Mouse (Mus musculus) embryonic facial prominence, embryonic 12.5 days (tissue): Measurements from ENCODE around the gene Eml2. TPM values are rescaled to one million over a fixed set of nuclear protein-coding genes. Genes with fewer than 3 reads are reported as not detected.
A peak's percentile ranks its signal among the peaks of the same experiment; 100 is the strongest.

ENCODE experiments used
- ATAC-seq: fragments of 200-750 bp; cut with Nextera tagmentation; 2 replicates; pipeline ENCODE4 v1.8.0; 2017; ENCODE audit not compliant: insufficient number of reproducible peaks, insufficient read depth, low FRiP score, low TSS enrichment
- H3K27ac ChIP-seq: fragments of 300-500 bp; sonication (generic); 2 replicates; pipeline ENCODE4 v1.5.1; 2016; ENCODE audit warnings: mild to moderate bottlenecking
- H3K27me3 ChIP-seq: fragments of 300-500 bp; sonication (generic); 2 replicates; pipeline ENCODE4 v1.6.1; 2016; ENCODE audit warnings: mild to moderate bottlenecking, moderate library complexity
- H3K36me3 ChIP-seq: fragments of 300-500 bp; sonication (generic); 2 replicates; pipeline ENCODE4 v1.6.1; 2016; ENCODE audit warnings: mild to moderate bottlenecking
- H3K4me1 ChIP-seq: fragments of 300-500 bp; sonication (generic); 2 replicates; pipeline ENCODE4 v1.6.1; 2016
- H3K4me2 ChIP-seq: fragments of 300-500 bp; sonication (generic); replicated peaks from 2 replicates; pipeline ENCODE4 v1.6.1; 2016; ENCODE audit warnings: mild to moderate bottlenecking, moderate library complexity
- H3K4me3 ChIP-seq: fragments of 300-500 bp; sonication (generic); 2 replicates; pipeline ENCODE4 v1.5.1; 2016; ENCODE audit warnings: mild to moderate bottlenecking
- H3K9ac ChIP-seq: fragments of 300-500 bp; sonication (generic); 2 replicates; pipeline ENCODE4 v1.6.1; 2016; ENCODE audit warnings: mild to moderate bottlenecking, moderate library complexity
- H3K9me3 ChIP-seq: fragments of 300-500 bp; sonication (generic); 2 replicates; pipeline ENCODE4 v1.6.1; 2016; ENCODE audit warnings: mild to moderate bottlenecking, moderate library complexity
- WGBS: fragments of 180-500 bp; shearing (Covaris S2); methylation state at CpG from one replicate; pipeline ENCODE4 v1.1.7; 2016; 5-methylcytosine and 5-hydroxymethylcytosine counted together
- polyA plus RNA-seq: library from polyadenylated mRNA; unstranded; fragments of >200 nt; fragmentation: Nextera tagmentation; extraction: Ambion mirVana; gene quantifications from 2 replicates; pipeline ENCODE4 v1.2.1, GENCODE M21; 2016

The Eml2 gene
- polyA plus RNA-seq, 1 experiment from 2014 or later: 4.9 TPM

DNA sequence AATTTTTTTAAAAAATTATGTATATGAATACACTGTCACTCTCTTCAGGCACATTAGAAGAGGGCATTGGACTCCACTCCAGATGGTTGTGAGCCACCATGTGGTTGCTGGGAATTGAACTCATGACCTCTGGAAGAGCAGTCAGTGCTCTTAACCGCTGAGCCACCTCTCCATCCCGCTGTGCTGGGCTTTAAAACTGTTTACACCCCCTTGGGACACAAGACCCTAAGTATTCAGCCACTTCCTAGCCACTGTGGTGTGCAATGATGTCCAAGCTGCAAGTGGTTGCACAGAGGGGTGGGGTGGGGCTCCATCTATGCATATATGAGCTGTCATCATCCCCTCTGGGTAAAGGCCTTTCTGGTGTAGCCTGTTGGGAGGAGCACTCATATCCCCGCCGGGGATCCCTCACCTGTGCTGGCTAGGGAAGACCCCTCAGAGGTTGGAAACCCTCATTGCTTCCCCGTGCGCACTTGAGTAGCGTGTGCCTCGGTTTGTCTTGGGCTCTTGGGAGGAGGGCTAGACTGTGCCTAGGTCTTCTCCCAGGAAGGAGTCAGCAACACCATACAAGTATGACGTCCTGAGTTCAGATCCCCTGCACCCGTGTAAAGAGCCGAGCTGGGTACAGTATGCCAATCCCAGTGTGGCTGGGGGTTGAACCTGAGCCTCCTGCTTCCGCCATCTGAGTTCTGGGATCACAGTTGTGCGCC, 32.1 kb downstream of the Eml2 start:
- WGBS: 80% methylated on average over 13 of the region's 13 CpGs

GRCm38 (mm10) chr7:19208944-19209472, 32.8 kb downstream of the Eml2 start:
- Histone ChIP-seq H3K27me3 (peaks cover 25% of the 10 kb centered on the region), H3K9ac (no peak overlapping the region), H3K9me3 (no peaks in the 10 kb centered on the region), H3K4me2 (no peak overlapping the region), H3K4me1 (peaks cover 11% of the 10 kb centered on the region; the same call in 1 of the 2 replicates), H3K27ac (no peak overlapping the region), H3K4me3 (no peak overlapping the region), H3K36me3 (peaks cover 11% of the 10 kb centered on the region)
- WGBS: 50% methylated on average over 7 of the region's 7 CpGs
- ATAC-seq: no peak

More for the DNA sequence above, 32.1 kb downstream of the Eml2 start:
- no peak overlapping the region for H3K9ac ChIP-seq
- no peak overlapping the region for H3K27ac ChIP-seq
- H3K36me3 ChIP-seq: peaks cover 15% of the 10 kb centered on the region
- no peak overlapping the region for H3K4me3 ChIP-seq
- H3K4me2 ChIP-seq: no peak overlapping the region
- H3K27me3 ChIP-seq: peaks cover 19% of the 10 kb centered on the region; the same call in 1 of the 2 replicates
- H3K9me3 ChIP-seq: no peaks in the 10 kb centered on the region
- no peak for ATAC-seq
- peaks cover 11% of the 10 kb centered on the region; the same call in 1 of the 2 replicates for H3K4me1 ChIP-seq

DNA sequence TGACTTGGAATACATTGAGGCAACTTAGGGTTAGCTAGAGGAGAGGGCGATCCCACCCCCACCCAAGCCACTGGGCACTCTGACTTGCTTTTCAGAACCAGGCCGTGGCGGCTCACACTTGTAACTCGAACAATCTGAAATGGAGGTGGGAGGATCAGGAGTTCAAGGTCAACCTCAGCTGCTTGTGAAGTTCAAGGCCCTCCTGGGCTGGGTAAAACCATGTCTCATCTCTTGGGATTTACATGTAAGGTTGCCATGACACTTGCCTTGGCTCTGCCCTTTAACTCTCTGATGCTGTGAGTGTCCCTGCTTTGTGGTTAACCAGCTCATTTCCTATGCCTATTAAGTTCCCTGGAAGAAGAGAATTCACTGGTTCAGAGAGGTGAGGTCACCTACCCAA, 33.3 kb downstream of the Eml2 start:
- H3K36me3 ChIP-seq: peaks cover 8% of the 10 kb centered on the region
- WGBS: 72% methylated on average over 4 of the region's 4 CpGs
- no peak for ATAC-seq
- H3K9ac ChIP-seq: no peak overlapping the region
- no peaks in the 10 kb centered on the region for H3K9me3 ChIP-seq
- H3K27me3 ChIP-seq: peaks cover 29% of the 10 kb centered on the region
- H3K27ac ChIP-seq: no peak overlapping the region
- no peak overlapping the region for H3K4me2 ChIP-seq
- no peak overlapping the region for H3K4me3 ChIP-seq
- H3K4me1 ChIP-seq: peaks cover 11% of the 10 kb centered on the region

GRCm38 (mm10) chr7:19210010-19210409, 33.8 kb downstream of the Eml2 start:
- 87% methylated on average over 5 of the region's 5 CpGs for WGBS

GRCm38 (mm10) chr7:19211041-19211675, 34.9 kb downstream of the Eml2 start:
- H3K9me3 ChIP-seq: no peaks in the 10 kb centered on the region
- no peak overlapping the region for H3K4me2 ChIP-seq
- WGBS: 63% methylated on average over 5 of the region's 5 CpGs
- H3K9ac ChIP-seq: no peak overlapping the region
- H3K4me1 ChIP-seq: peaks cover 20% of the 10 kb centered on the region
- no peak for ATAC-seq
- no peak overlapping the region for H3K4me3 ChIP-seq
- no peak overlapping the region for H3K27ac ChIP-seq
- peaks cover 30% of the 10 kb centered on the region for H3K27me3 ChIP-seq
- H3K36me3 ChIP-seq: no peaks in the 10 kb centered on the region

More at GRCm38 (mm10) chr7:19210010-19210409, 33.8 kb downstream of the Eml2 start:
- peaks cover 30% of the 10 kb centered on the region for H3K27me3 ChIP-seq
- H3K4me1 ChIP-seq: peaks cover 15% of the 10 kb centered on the region
- H3K27ac ChIP-seq: no peak overlapping the region
- H3K4me2 ChIP-seq: no peak overlapping the region
- H3K9ac ChIP-seq: no peak overlapping the region
- H3K9me3 ChIP-seq: no peaks in the 10 kb centered on the region
- no peak overlapping the region for H3K4me3 ChIP-seq
- no peak for ATAC-seq
- peaks cover 3% of the 10 kb centered on the region for H3K36me3 ChIP-seq

DNA sequence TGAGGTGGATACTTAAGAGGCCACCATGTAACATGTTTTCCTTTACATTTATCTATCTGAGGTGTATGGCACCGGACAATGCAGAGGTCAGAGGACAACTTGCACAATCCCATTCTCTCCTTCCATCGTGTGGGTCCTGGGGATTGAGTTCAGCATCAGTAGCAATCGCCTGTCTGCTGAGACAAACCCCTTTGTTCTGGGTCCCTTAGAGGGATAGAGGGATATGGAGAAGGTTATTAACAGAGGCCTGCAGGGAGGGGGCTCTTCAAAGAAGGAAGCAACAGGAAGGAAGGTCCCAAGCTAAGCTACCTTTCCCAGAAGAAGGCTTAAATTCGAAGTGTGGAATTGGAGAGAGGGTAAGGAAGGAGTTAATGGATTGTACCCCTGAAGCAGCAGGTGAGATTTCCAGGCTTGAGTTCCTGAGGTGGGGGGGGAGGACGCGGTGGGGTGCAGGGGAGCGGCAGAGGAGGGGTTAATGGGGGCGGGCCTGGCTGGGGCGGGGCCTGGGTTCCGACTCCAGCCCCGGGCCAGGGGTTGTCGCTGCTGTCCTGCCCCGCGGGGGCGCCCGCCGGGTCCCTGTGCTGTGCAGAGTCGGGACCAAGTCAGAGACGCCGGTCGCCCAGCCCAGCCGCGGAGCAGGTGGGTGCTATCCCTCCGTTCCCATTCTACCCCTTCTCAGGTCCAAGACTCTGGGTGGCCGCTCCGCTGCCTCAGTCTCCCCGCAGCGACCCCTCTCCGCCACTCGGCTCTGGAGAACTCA, 36.0 kb downstream of the Eml2 start, which contains the start of gene Gpr4:
TSS of gene Gpr4 (plus strand) at position 543 of the 760 bp plus-strand sequence.
- WGBS: 3% methylated on average over 28 of the region's 30 CpGs
- no peak within 1 kb of the TSS for H3K27ac ChIP-seq
- H3K4me1 ChIP-seq: peaks cover 20% of the 10 kb centered on the region
- 0 out of 2 replicates have a peak, but pooled peaks have one; percentile 65 for ATAC-seq
- peak within 1 kb of the TSS; percentile 46 for H3K4me3 ChIP-seq
- H3K36me3 ChIP-seq: no peaks in the 10 kb centered on the region
- H3K4me2 ChIP-seq: peak within 1 kb of the TSS; percentile 80
- no peaks in the 10 kb centered on the region for H3K9me3 ChIP-seq
- peaks cover 30% of the 10 kb centered on the region for H3K27me3 ChIP-seq
- peak within 1 kb of the TSS; percentile 38; the same call in 1 of the 2 replicates for H3K9ac ChIP-seq

GRCm38 (mm10) chr7:19213385-19213784, 37.2 kb downstream of the Eml2 start:
- peaks cover 20% of the 10 kb centered on the region for H3K4me1 ChIP-seq

GRCm38 (mm10) chr7:19214369-19214768, 38.1 kb downstream of the Eml2 start:
- ATAC-seq: no peak
- H3K4me1 ChIP-seq: peaks cover 20% of the 10 kb centered on the region
- H3K4me3 ChIP-seq: no peak overlapping the region
- H3K27me3 ChIP-seq: peaks cover 30% of the 10 kb centered on the region
- no peak overlapping the region for H3K4me2 ChIP-seq
- H3K9ac ChIP-seq: no peak overlapping the region
- H3K27ac ChIP-seq: no peak overlapping the region
- H3K9me3 ChIP-seq: no peaks in the 10 kb centered on the region
- no peaks in the 10 kb centered on the region for H3K36me3 ChIP-seq
- WGBS: 74% methylated on average over 7 of the region's 7 CpGs

More at GRCm38 (mm10) chr7:19213385-19213784, 37.2 kb downstream of the Eml2 start:
- Histone ChIP-seq H3K9me3 (no peaks in the 10 kb centered on the region), H3K9ac (no peak overlapping the region), H3K27ac (no peak overlapping the region), H3K36me3 (no peaks in the 10 kb centered on the region), H3K4me2 (0 out of 2 replicates have a peak overlapping the region, but pooled peaks have one; percentile 80), H3K4me3 (no peak overlapping the region), H3K27me3 (peaks cover 30% of the 10 kb centered on the region)
- WGBS: 70% methylated on average over 2 of the region's 2 CpGs
- no peak for ATAC-seq

DNA sequence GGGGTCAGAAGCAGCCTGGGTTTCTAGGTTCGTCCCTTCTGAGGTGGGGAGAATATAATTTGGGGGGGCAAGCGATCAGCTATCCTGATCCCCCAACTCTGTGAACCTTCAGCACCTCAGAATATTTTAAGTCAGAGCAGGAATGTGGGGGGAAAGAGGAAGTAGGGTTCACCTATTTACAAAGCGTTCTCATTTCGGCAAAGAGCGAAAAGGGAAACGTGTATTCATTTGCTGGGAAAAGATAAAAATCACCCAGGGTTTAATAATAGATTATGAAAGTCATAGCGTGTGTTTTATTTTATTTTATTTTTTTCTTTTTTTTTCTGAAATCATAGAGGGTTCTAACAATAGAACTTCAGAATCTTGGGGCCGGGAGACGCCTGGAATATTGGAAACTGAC, 38.7 kb downstream of the Eml2 start:
- no peak overlapping the region for H3K9ac ChIP-seq
- H3K9me3 ChIP-seq: no peaks in the 10 kb centered on the region
- peaks cover 20% of the 10 kb centered on the region for H3K4me1 ChIP-seq
- 68% methylated on average over 9 of the region's 9 CpGs for WGBS
- H3K36me3 ChIP-seq: no peaks in the 10 kb centered on the region
- no peak overlapping the region for H3K4me3 ChIP-seq
- no peak overlapping the region for H3K4me2 ChIP-seq
- peaks cover 30% of the 10 kb centered on the region for H3K27me3 ChIP-seq
- no peak overlapping the region for H3K27ac ChIP-seq
- ATAC-seq: no peak

DNA sequence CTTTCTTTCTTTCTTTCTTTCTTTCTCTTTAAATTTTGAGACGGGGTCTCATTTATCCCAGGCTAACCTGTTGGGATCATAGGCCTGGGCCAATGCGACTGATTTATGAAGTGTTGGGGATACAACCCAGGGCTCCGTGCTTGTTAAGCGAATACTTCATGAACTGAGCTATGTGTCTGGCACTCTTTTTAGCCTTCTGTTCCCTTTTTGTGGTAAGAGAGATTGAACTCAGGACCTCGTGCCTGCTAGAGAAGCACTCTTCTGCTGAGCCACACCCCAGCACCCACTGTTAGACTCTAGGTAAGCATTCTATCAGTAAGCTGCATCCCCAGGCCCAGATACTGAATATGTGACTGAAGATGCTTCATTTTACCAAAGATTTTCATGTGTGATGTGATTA, 41.3 kb downstream of the Eml2 start:
- peaks cover 13% of the 10 kb centered on the region for H3K4me1 ChIP-seq
- no peak overlapping the region for H3K4me2 ChIP-seq
- H3K27me3 ChIP-seq: peaks cover 19% of the 10 kb centered on the region
- H3K27ac ChIP-seq: no peak overlapping the region
- no peak overlapping the region for H3K4me3 ChIP-seq
- ATAC-seq: no peak
- whole genome bisulfite sequencing: 72% methylated on average over 5 of the region's 5 CpGs
- H3K9me3 ChIP-seq: no peaks in the 10 kb centered on the region
- H3K9ac ChIP-seq: no peak overlapping the region
- 0 out of 2 replicates have a peak, but pooled peaks cover 1% of the 10 kb centered on the region for H3K36me3 ChIP-seq

GRCm38 (mm10) chr7:19217944-19218343, 41.7 kb downstream of the Eml2 start:
- Histone ChIP-seq H3K27me3 (peaks cover 14% of the 10 kb centered on the region), H3K9me3 (no peaks in the 10 kb centered on the region), H3K27ac (no peak overlapping the region), H3K36me3 (0 out of 2 replicates have a peak, but pooled peaks cover 6% of the 10 kb centered on the region), H3K4me2 (no peak overlapping the region), H3K9ac (no peak overlapping the region), H3K4me3 (no peak overlapping the region), H3K4me1 (peaks cover 12% of the 10 kb centered on the region)
- ATAC-seq: no peak
- WGBS: 15% methylated on average over 2 of the region's 3 CpGs
